Mouse (Mus musculus) hindlimb bud, embryonic 11.5 days (tissue): ENCODE data around the gene Dnal4.

ENCODE experiments used
- DNase-seq: peaks from one replicate; pipeline ENCODE4 v3.0.0-alpha.2; 2012; ENCODE audit warnings: low read depth, low spot score; ENCODE audit errors: extremely low spot score

Gene Dnal4

GRCm38 (mm10) chr15:79801646-79802045 is 24.0 kb upstream of the Dnal4 start:
- DNase-seq = no peak

GRCm38 (mm10) chr15:79800701-79801100 is 23.1 kb upstream of the Dnal4 start:
- DNase-seq = no peak

- no peak for DNase-seq
These were observed 20.9 kb upstream of the Dnal4 start for GRCm38 (mm10) chr15:79798591-79798990.

GRCm38 (mm10) chr15:79797680-79798079 is 20.0 kb upstream of the Dnal4 start:
- DNase-seq = no peak

- DNase-seq = no peak
These were observed 19.4 kb upstream of the Dnal4 start for GRCm38 (mm10) chr15:79797096-79797495.

- no peak for DNase-seq
These were observed 18.6 kb upstream of the Dnal4 start for GRCm38 (mm10) chr15:79796256-79796655.

GRCm38 (mm10) chr15:79794173-79794572 is 16.5 kb upstream of the Dnal4 start:
- no peak for DNase-seq

- DNase-seq = no peak
These were observed 15.4 kb upstream of the Dnal4 start for GRCm38 (mm10) chr15:79793076-79793475.

- DNase-seq = no peak
These were observed 14.8 kb upstream of the Dnal4 start for GRCm38 (mm10) chr15:79792455-79792854.

GRCm38 (mm10) chr15:79791502-79791901 is 13.9 kb upstream of the Dnal4 start:
- DNase-seq = peak; percentile 60

- no peak for DNase-seq
These were observed 13.3 kb upstream of the Dnal4 start for GRCm38 (mm10) chr15:79790905-79791304.

- DNase-seq = no peak
These were observed 12.5 kb upstream of the Dnal4 start for GRCm38 (mm10) chr15:79790111-79790510.

GRCm38 (mm10) chr15:79787815-79788214 is 10.2 kb upstream of the Dnal4 start:
- DNase-seq = no peak

- no peak for DNase-seq
These were observed 7.4 kb upstream of the Dnal4 start for GRCm38 (mm10) chr15:79785056-79785455.

GRCm38 (mm10) chr15:79775662-79776061 is 2.0 kb downstream of the Dnal4 start:
- DNase-seq = no peak

GRCm38 (mm10) chr15:79774117-79775027 is 3.3 kb downstream of the Dnal4 start:
- peak; percentile 95 for DNase-seq

GRCm38 (mm10) chr15:79770629-79771240 is 6.9 kb downstream of the Dnal4 start:
- no peak for DNase-seq

- no peak for DNase-seq
These were observed 9.3 kb downstream of the Dnal4 start for GRCm38 (mm10) chr15:79768302-79768701.

- no peak for DNase-seq
These were observed 10.2 kb downstream of the Dnal4 start for GRCm38 (mm10) chr15:79767327-79767961.

GRCm38 (mm10) chr15:79766586-79767071 is 11.0 kb downstream of the Dnal4 start:
- no peak for DNase-seq

- no peak for DNase-seq
These were observed 11.5 kb downstream of the Dnal4 start for GRCm38 (mm10) chr15:79766168-79766567.

GRCm38 (mm10) chr15:79765361-79765760 is 12.3 kb downstream of the Dnal4 start:
- no peak for DNase-seq
